Mouse (Mus musculus) embryonic stem cell, embryonic (primary cell): ENCODE measurements around the gene Snx9.

ENCODE experiments used
- CTCF ChIA-PET, 4 experiments: fragments of 300-600 bp in 2 of 4; fragments of 350-600 bp in 2 of 4; sonication (Branson Sonifier 250); formaldehyde crosslinking; loops; one replicate each; lab custom pipeline; 2022; ENCODE audit warnings: inconsistent platforms in 2 of 4; lab: Charles Lee
- POLR2A ChIA-PET, 4 experiments: fragments of 300-600 bp in 2 of 4; fragments of 350-600 bp in 2 of 4; sonication (Branson Sonifier 250); formaldehyde crosslinking; loops; one replicate each; lab custom pipeline; 2022; ENCODE audit warnings: antibody characterized with exemption in 4 of 4, inconsistent platforms in 1 of 4; lab: Charles Lee

The Snx9 gene

DNA sequence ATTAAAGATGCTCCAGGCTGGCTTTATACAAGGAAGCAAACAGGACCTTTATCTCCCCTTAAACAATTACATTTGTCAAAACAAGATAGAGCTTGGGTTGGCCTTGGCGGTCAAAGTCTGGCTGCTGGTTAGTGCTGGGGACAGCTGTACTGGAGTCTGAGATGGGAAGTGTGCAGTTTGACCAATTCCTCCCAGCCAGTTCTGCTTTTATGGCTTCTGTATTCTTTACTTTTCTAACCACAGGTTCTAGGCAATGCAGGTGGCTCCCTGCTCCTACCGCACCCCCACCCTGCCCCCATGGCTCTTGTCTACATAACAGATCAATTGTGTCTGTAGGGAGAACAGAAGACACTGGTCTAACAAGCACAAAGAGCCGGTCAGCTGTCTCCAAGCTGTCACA is 11.2 kb upstream of the Snx9 start:
- CTCF ChIA-PET: interaction anchor here in 2 of 4 experiments (0.6 to 1.2 kb wide), 3 partner anchors 34 to 466 kb away, joined by 3 to 5 read pairs (median 4); no protein-coding TSS in a partner anchor
- POLR2A ChIA-PET: interaction anchor here in 2 of 4 experiments (0.6 to 4.8 kb wide), 7 partner anchors 9 to 403 kb away, joined by 3 to 33 read pairs (median 9); partner anchors contain the start of gene Snx9 (in 1 of the 2)

DNA sequence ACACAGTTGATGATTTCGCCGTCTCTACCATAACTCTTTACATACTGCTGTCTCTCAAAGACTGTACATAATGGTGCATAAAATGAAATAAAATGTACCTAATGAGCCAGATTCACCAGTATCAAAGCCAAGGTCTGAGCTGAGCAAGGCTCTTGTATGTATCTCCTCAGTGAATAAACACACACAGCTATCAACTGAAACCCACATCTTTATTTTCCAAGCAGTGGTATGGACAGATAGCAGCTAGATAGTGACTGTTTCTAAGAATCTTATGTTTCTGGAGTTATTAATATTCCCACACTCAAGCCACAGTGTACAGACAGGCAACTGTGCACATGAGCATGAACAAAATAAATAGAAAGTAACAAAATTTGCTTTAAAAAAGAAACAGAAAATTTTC is 10.7 kb upstream of the Snx9 start:
- ChIA-PET POLR2A (interaction anchor here in 2 of 4 experiments (0.6 to 4.8 kb wide), 6 partner anchors 9 to 404 kb away, joined by 3 to 33 read pairs (median 10); partner anchors contain the start of gene Snx9 (in 1 of the 2)), CTCF (interaction anchor here in 2 of 4 experiments (0.6 to 1.1 kb wide), 2 partner anchors 35 to 466 kb away, joined by 3 to 4 read pairs; no protein-coding TSS in a partner anchor)

DNA sequence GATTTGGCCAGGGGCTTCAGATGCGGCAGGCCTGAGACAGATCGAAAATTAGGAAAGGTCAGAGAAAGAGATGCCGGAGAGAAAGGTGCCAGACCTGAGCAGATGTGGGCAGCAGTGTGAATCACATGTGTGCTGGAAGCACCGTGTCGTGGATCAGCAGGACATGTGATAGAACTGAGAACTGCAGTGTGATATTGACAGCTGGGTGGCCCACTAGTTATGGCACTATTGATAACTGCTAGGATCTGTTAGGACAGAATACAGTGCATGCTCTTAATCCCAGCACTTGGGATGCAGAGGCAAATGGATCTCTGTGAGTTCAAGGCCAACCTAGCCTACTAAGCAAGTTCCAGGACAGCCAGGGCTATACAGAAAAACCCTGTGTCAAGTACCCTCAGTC is 10.3 kb upstream of the Snx9 start:
- POLR2A ChIA-PET: interaction anchor here in 2 of 4 experiments (1.2 to 4.8 kb wide), 5 partner anchors 9 to 17 kb away, joined by 6 to 33 read pairs (median 11); partner anchors contain the start of gene Snx9 (in 1 of the 2)

DNA sequence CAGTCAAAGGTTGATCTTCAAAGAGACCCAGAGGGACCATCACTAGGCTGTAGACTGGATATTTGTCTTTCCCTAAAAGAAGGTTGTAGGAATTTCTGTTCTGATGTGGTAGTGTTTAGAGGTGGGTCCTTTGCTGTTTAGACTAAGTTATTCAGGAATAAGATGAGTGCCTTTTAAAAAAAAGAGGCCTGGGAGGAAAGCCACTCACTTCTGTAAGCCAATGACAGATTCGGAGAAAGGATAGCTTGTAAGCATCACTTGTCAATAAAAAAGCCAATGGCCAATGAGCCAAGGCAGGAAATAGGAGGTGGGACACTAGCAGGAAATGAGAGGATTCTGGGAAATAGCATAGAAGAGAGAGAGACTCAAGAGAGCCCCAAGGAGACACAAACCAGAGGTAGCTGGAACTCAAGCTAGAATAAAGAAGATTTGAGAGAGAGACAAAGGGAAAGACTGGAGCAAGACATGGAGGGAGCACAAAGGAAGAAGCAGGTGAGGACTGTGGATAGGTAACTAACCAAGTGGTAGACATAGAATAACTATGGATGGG is 9.8 kb upstream of the Snx9 start:
- POLR2A ChIA-PET: interaction anchor here in 2 of 4 experiments (1.0 to 4.8 kb wide), 6 partner anchors 8 to 16 kb away, joined by 3 to 33 read pairs (median 8); partner anchors contain the start of gene Snx9 (in 2 of the 2)
- CTCF ChIA-PET: interaction anchor here in 1 of 4 experiments (1.0 kb wide), 1 partner anchor 36 kb away, joined by 4 read pairs; no protein-coding TSS in a partner anchor

More for the DNA sequence above, 10.3 kb upstream of the Snx9 start:
- CTCF ChIA-PET: no interaction called here

DNA sequence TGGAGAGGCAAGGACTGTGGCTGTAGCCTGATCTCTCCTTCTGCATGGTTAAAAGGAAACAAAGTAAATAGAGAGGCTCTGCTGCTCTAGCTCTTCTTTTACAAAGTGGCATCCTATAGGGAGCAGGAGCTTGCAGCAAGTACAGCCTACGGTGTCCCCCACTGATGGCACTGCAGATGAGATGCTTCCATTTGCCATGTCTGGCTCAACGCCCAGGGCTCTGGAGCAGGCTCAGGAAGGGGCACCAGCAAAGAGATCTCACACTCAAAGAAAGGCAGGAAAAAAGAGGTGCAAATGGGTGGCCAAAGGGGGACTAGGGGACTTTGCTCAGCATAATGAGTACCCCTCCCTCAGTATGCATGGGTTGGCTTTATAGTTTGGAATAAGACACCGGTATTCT is 7.0 kb upstream of the Snx9 start:
- POLR2A ChIA-PET: interaction anchor here in 1 of 4 experiments (1.6 kb wide), 1 partner anchor 11 kb away, joined by 3 read pairs; no protein-coding TSS in a partner anchor
- CTCF ChIA-PET: no interaction called here

DNA sequence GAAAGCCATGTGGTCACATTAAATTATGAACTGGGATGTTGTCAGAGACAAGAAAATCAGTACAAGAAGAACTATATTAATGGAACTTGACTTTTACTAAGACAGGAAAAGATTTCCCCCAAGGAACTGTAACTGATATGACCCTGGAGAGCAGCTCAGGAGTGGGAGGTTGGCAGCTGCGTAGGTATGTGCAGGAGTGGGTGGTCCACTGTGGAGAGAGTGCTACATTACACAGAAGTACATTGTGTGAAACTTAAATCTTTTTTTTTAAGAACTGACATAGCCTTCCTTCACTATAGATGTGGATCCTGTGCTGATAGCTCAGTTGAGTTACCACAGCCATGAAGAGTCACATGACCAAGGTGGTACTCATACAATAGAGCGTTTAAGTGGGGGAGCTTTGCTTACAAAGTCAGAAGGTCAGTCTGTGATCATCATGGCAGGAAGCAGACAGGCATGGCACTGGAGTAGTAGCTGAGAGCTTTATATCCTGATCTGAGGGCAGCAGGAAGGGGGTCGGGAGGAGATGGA is 6.3 kb upstream of the Snx9 start:
- ChIA-PET POLR2A (interaction anchor here in 2 of 4 experiments (0.6 to 1.6 kb wide), 4 partner anchors 10 to 20 kb away, joined by 3 read pairs; no protein-coding TSS in a partner anchor), CTCF (no interaction called here)

DNA sequence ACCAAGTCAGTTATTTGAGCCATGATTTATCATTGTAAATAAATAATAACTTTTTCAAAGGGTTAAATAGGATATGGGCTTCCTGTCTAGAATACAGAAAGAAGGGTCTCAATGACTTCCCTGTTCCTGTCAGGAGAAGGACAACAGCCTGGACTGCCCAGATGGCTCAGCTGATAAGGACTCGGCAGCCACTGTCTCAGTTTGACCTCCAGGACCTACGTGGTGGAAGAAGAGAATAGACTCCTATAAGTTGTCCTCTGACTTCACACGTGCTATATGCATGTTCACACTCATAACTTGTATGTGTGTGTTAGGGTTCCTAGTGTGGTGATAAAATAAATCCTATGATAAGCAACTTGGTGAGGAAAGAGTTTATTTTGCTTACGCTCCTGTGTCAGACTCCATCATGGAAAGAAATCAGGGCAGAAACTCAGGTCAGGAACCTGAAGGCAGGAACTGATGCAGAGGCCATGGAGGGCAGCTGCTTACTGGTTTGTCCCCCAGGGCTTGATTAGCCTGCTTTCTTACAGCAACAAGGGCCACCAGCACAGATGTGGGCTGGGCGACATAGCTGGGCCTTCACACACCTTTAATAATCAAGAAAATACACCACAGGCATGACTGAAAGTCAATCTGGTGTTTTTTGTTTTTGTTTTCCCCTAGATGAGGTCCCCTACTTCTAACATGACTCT is 1.4 kb upstream of the Snx9 start:
- CTCF ChIA-PET: no interaction called here

DNA sequence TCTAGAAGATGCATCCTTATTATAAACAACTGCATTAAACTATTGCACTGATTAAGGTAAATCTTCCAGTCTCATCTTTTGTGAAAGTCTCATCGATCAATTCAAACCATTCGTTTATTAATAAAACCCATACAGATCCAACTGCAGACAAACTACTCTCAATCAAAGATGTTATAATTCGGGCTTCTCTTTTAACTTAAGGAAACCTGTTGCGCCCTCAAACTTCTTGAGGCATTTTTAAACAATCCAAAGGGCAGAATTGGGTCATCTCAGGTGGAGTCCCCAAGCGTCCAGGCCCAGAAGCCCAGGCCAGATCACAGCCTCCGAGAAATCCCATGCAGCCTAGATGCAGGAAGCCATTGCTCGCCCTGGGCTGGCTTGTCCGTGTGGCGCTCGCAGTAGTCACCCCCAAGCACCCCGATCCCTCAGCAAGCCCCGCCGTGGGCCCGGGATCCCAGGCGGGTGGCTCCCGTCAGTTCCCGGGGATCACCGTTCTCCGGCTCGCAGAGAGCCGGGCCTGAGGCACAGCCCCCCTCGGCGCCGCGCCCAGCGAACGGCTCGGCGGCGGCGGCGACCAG is 490 bp upstream of the Snx9 start:
- POLR2A ChIA-PET: interaction anchor here in 2 of 4 experiments (0.6 to 4.8 kb wide), 11 partner anchors 8 to 137 kb away, joined by 3 to 29 read pairs (median 4); no protein-coding TSS in a partner anchor
- CTCF ChIA-PET: no interaction called here

More for the DNA sequence above, 1.4 kb upstream of the Snx9 start:
- POLR2A ChIA-PET: interaction anchor here in 3 of 4 experiments (0.6 to 2.8 kb wide), 12 partner anchors 8 to 589 kb away, joined by 3 to 9 read pairs (median 4); no protein-coding TSS in a partner anchor

DNA sequence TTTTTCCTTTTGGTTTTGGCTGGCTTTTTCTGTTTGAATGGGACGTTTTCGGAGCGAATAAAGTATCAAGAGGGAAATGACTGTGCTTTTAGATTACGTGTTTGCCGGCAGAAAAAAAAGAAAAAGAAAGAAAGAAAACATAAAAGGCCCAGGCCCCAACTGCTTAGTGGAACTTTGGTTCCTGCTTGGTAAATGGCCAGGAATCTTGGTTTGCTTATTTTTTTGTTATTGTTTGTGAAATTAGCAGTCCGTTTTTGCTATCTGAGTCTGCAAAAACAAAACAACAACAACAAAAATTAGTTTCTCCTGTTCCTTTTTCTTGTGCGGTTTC is 779 bp downstream of the Snx9 start:
- POLR2A ChIA-PET: interaction anchor here (0.6 to 5.7 kb wide), 15 partner anchors 11 to 652 kb away, joined by 3 to 29 read pairs (median 4); no protein-coding TSS in a partner anchor

DNA sequence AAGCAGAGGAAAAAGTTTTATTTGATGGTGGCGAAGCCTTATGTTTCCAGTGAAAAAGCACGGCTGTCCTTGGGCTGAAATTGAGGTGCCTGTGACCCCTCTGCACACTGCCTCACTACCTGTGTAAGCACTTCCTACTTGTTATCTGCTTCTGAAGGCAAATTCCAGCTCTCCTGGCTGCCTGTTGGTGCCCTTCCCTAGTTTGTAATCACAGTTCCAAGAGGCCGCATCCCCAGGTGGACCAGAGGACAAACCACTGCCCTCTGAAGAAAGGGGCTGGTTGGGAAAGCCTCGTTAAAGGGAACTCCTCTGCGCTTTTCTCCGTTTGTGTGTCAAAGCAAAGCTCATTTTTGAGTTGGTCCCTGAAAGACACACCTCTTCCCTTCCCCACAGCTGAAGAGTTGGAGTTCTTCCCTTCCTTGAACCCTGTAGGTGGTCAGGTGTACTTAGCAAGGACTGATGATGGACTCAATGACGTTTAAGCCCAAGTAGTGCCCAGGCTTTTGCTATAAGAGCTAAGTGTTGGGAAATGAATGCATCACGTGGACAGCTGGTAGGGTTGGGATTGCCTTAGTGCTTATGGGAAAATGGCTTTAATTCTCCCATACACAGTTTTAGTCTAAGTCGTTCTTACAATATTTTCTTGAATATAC is 2.0 kb downstream of the Snx9 start:
- POLR2A ChIA-PET: interaction anchor here in 3 of 4 experiments (0.7 to 5.7 kb wide), 28 partner anchors 9 to 751 kb away, joined by 3 to 29 read pairs (median 4); no protein-coding TSS in a partner anchor
- CTCF ChIA-PET: interaction anchor here in 1 of 4 experiments (0.9 kb wide), 1 partner anchor 48 kb away, joined by 3 read pairs; no protein-coding TSS in a partner anchor

More for the DNA sequence above, 779 bp downstream of the Snx9 start:
- CTCF ChIA-PET: interaction anchor here in 2 of 4 experiments (0.7 to 0.9 kb wide), 3 partner anchors 47 to 307 kb away, joined by 3 read pairs; no protein-coding TSS in a partner anchor

DNA sequence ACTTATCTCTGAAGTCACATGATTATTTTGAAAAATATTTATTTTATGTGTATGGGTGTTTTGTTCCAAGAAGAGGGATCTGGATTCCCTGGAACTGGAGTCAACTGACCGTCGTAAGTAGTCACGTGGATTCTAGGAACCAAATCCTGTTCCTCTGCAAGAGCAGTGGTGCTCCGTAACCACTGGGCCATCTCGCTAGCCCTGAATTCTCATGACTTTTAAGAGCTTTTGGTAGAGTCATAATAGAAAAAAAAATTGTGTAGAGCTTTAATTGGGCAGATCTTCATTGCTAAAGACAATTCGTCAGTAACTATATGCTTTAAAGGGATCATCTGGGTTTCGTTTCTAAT is 2.5 kb downstream of the Snx9 start:
- POLR2A ChIA-PET: interaction anchor here in 3 of 4 experiments (0.6 to 5.7 kb wide), 22 partner anchors 8 to 751 kb away, joined by 3 to 29 read pairs (median 4); no protein-coding TSS in a partner anchor
- CTCF ChIA-PET: interaction anchor here in 1 of 4 experiments (0.9 kb wide), 1 partner anchor 47 kb away, joined by 3 read pairs; no protein-coding TSS in a partner anchor

DNA sequence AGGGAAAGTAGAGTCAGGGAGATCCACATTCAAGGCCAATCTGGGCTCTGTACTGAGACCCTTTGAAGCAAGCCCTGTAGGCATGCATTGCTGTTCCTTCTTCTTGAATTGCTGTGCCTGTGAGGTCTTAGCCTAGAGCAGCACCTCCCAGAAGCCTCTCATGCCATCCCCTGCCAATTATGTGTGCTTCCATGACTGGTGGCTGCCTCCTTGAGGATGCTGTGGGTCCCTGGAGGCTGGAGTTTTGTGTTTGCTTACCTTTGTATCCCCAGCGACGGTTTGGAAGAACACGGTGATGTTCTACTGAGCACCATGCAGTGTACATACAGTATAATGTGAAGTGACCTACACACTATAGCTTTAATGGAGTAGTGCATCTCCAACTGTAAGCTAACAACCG is 4.2 kb downstream of the Snx9 start:
- POLR2A ChIA-PET: interaction anchor here in 3 of 4 experiments (0.6 to 5.7 kb wide), 15 partner anchors 9 to 405 kb away, joined by 3 to 29 read pairs (median 5); no protein-coding TSS in a partner anchor
- CTCF ChIA-PET: no interaction called here

DNA sequence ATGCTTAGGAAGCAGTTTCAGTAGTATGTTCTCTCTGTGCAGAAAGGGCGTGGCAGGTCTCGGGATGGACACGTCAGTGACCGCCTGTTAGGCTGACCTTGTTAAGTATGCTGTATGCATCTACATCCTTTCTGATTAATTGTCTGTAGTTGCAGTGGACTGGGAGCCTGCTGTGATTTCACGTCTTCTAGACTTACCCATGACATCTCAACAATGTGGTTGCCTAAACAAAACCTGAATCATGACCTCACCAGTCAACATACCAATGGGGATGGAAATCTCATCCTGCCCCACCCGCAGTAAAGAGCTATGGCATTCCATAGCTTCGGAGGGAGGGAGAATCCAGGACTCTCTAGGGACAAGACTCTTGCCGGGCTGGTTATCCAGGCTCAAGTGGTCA is 5.0 kb downstream of the Snx9 start:
- ChIA-PET CTCF (no interaction called here), POLR2A (interaction anchor here in 3 of 4 experiments (0.5 to 5.7 kb wide), 22 partner anchors 8 to 406 kb away, joined by 3 to 33 read pairs (median 4); no protein-coding TSS in a partner anchor)

DNA sequence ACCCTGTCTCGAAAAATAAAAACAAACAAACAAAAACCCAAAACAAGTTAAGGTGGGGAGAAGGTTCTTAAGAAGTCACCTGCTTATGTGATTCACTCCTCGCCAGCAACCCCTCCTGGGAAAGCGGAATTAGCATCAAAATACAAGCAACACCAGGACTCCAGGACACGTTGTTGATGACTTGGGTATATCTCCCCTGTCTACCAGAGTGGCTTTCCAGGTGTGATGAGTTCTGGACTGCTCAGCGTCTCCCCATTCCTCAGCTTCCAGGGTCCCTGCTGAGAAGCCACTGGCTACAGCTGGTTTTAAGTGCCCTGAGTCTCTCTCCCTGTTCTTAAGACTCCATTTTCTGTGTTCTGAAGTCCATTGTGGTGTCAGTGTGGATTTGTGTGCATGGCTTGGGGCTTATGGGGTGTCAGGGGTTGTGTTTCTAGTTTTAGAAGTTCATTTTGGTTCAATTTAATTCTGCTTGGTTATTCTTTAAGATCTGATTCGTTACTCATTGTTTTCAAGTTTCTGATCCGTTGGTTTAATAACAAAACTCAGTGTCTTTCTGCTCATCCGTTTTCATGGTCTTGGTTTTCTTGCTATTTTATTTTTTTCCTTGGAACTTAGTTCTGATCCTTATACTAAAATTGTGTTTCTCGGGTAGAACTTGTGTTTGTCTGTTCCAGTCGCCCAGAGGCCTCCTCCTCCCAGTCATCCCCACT is 7.7 kb downstream of the Snx9 start:
- ChIA-PET CTCF (interaction anchor here in 2 of 4 experiments (1.4 to 2.0 kb wide), 2 partner anchors 41 to 53 kb away, joined by 3 to 6 read pairs; no protein-coding TSS in a partner anchor), POLR2A (interaction anchor here in 3 of 4 experiments (0.6 to 4.4 kb wide), 44 partner anchors 8 to 497 kb away, joined by 3 to 33 read pairs (median 4); partner anchors contain the start of genes Gtf2h5 (in 2 of the 3), Serac1 (in 2 of the 3) and Tmem242 (in 1 of the 3))

DNA sequence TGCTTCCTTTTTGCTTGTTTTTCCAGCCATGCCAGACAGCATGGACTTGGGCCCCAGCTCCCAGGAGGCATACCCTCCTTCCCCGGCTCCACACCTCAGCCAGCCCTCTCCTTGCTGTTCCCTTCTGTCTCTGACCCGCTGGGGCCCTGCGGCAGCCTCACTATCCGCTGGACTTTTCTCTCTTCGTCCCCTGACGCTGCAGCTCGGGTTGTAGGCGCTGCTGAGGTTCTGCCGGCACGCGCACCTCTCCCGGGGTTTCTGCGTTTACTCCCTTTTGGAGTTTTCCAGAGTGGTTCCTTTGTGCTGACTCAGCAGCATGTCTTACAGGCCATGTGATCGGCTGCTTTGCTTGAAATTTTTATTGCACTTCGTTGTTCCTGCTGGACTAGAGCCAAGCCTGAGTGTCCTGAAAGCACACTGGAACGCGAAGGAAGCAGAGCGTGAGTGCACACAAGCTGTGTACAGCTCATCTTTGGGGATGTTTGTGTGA is 8.3 kb downstream of the Snx9 start:
- CTCF ChIA-PET: interaction anchor here in 1 of 4 experiments (1.4 kb wide), 1 partner anchor 54 kb away, joined by 3 read pairs; no protein-coding TSS in a partner anchor
- POLR2A ChIA-PET: interaction anchor here in 3 of 4 experiments (0.6 to 4.4 kb wide), 26 partner anchors 8 to 410 kb away, joined by 3 to 33 read pairs (median 4); partner anchors contain the start of genes Gtf2h5 (in 1 of the 3), Serac1 (in 1 of the 3) and Tmem242 (in 1 of the 3)

DNA sequence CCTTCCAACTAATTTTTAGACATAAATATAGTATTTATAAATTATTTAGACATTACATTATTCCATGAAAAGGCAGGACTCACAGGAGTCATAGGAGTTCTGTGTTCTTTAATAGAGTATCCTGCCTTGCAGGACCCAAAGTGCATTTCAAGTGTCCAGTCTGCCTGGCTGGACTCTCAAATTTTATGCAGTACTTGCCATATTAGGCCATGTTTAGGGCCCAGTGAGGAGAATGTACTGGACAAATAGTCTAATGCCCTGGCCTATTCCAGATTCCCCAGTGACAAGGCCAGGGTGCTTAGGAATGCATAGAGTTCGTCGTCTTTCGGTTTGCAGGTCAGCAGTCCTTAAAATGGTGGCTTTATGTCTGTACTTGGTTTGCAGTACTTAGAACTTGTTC is 8.9 kb downstream of the Snx9 start:
- CTCF ChIA-PET: interaction anchor here in 1 of 4 experiments (1.4 kb wide), 1 partner anchor 54 kb away, joined by 3 read pairs; no protein-coding TSS in a partner anchor
- POLR2A ChIA-PET: interaction anchor here in 2 of 4 experiments (1.1 to 4.4 kb wide), 6 partner anchors 8 to 54 kb away, joined by 3 to 22 read pairs (median 9); no protein-coding TSS in a partner anchor
